Mouse (Mus musculus): Measurements from ENCODE around the gene Bmp7.

Gene Bmp7

GRCm38 (mm10) chr2:172909463-172909862 is 30.7 kb downstream of the Bmp7 start:
- no peak for DNase-seq (ENCODE audit: low read depth, low spot score)

GRCm38 (mm10) chr2:172906146-172906545 is 34.0 kb downstream of the Bmp7 start:
- no peak for DNase-seq (ENCODE audit: low read depth, low spot score)

GRCm38 (mm10) chr2:172905057-172905456 is 35.1 kb downstream of the Bmp7 start:
- DNase-seq (ENCODE audit: low read depth, low spot score): no peak

DNA sequence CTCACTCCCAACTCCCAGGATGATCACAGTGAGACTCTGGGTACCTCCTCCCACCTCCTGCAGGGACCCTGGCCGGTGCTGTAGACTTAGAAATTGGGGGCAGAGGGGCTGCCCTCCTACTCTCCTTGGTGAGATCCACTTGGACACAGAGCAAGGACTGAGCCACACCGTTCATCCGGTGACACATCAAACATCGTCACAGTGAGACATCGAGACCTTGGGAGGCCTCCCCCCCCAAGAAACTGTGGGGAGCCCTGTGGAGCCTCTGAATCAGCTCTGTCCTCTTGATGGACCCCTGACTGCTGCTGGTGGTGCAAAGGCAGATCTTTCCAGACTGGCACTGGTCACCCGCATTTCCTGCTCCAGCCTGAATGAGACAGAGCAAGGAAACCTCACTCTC is 35.5 kb downstream of the Bmp7 start:
- DNase-seq (ENCODE audit: low read depth, low spot score): no peak

DNA sequence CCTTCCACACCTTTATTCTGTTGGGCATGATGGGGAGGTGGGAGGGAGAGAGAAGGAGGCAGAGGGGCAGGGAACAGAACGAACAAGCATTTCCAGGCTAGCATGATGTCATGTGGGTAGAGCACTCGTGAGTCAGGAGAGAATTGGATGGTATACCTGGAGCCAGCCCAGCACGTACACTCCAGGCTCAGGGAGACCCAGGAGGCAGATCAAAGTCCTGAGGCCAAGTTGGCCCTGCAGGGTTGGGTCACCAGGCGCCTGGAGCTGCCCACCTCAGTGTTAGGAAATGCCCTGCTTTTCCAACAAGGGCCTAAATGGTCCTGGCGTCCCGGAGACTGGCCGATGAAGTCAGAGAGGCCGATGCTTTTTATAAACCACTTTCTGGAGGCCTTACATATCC is 36.6 kb downstream of the Bmp7 start:
- no peak for DNase-seq (ENCODE audit: low read depth, low spot score)

DNA sequence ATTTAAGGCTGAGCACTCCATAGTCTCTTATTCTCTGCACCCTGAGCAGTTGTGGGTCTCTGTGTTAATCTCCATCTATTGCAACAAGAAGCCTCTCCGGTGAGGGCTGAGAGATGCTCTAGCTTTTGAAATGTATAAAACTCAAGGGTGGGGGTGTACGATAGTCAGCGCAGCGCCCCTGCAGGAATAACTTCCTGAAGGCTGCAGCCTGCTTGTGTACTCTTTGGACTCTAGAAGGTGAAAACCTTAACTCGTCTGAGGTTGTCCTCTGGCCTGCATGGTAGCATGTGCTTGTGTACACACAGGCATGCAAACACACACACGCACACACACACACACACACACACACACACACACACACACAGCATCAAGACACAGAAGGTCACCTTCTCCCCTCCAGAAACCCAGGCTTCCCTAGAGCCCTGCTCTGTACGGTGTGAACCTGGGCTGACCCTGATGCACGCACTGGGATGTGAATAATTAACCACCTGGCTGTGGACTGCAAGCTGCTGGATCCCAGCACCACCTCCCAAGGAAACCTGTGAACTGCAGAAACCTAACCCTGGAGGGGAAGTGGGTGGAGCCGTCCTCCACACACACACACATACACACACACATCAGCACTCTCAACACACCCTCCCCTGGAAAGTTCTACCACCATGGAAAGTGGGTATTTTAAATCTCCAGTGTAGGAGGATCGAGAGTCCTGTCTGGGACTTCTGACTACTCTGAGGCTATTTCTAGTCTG is 39.0 kb downstream of the Bmp7 start:
- DNase-seq (ENCODE audit: low read depth, low spot score): no peak

DNA sequence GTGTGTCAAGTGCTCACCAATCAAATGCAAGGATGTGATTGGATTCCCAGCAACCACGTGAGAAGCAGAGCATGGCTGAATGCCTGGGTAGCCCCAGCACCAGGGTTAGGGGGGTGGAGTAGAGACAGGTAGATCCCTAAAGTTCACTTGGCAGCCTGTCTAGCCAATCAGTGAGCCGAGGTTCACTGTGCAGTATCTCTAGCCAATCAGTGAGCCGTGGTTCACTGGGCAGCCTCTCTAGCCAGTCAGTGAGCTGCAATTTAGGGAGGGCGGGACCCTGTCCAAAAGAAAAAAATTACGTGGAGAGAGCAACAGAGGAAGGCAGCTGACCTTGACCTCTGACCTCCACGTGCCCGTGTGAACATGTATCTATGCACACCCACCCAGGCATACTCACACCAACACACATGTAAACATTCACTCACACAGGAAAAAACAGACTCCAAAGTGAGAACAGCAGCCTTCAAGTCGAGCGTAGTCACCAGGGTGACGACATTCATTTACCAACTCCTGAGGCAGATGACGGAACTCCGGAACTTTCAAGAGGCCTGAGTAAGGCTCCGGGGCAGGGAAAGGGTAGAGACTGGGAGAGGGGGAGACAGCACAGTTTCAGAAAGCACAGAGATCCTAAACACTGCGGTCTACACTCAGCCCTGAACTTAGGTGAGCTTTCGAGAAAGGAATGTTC is 50.2 kb downstream of the Bmp7 start:
- no peak for DNase-seq (ENCODE audit: low read depth, low spot score)

DNA sequence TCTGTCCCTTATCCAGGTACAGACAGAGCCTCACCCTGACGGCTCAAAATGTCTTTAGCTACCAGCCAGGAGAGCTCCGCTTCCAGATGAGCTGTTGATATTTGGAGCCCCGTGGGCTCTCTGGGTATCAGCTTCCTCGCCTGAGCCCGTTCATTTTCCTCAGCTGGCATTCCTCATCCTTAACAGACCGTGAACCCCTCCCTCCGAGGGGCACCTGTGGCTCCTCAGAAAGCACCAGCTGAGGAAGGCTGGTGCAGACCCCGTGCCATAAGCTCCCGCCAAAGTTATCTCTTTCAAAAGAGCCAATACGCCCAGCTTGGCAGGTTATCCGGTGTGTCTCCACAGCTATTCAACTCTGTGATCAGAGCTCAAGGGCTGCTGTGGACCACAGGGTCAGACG is 50.9 kb downstream of the Bmp7 start:
- DNase-seq (ENCODE audit: low read depth, low spot score): no peak

DNA sequence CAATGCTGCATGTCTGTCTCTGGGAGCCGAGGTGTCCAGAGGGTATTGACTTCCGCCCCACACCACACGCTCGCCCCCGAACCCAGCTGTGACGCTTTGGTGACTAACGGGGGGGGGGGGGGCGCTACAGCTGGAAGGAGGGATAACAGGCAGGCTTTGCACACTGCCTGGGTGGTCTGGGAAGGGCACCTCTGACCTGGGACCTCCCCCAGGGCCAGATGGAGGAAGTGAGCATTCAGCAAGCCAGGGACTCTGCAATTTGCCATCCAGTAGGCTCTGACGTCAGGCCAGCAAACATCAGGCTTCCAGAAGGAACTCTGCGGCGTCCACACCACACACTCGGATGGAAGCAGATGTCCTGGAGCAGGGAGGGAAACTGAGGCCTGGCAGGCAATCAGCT is 52.0 kb downstream of the Bmp7 start:
- DNase-seq (ENCODE audit: low read depth, low spot score): no peak

GRCm38 (mm10) chr2:172885861-172886260 is 54.3 kb downstream of the Bmp7 start:
- no peak for DNase-seq (ENCODE audit: low read depth, low spot score)

DNA sequence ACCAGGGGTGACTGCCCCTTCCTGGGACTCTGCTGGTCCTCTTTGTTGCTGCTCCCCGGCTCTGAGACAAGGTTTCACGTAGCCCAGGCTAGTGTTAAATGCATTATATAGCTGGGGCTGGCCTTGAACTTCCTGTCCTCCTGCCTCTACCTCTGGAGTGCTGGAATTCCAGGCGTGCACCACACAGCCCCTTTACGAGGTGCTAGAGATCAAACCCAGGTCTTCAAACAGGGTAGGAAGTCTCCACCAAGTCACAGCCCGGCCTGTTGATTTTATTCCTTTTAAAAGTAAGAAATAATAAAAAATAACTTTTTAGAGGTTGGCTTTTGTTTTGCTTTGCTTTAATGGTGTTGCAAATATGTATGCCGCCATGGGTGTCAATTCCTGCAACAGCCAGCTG is 55.5 kb downstream of the Bmp7 start:
- DNase-seq (ENCODE audit: low read depth, low spot score): no peak

DNA sequence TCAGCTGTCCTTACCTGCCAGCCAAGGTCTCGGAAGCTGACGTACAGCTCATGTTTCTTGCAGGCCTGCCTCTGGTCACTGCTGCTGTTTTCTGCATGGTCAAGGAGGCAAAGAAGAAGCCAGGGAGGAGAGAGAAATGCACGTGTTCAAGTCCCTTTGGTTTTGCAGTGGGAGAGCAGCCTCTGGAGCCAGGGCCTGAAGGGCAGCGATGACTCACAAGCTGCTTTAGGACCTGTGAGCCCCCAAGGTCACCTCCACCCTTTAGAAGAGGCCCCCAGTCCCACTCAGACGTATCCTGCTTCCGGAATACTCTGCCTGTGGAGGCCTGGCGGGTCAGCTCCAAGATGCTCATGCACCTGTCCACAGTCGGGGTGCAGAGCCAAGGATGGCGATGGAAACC is 64.9 kb downstream of the Bmp7 start:
- no peak for DNase-seq (ENCODE audit: low read depth, low spot score)

GRCm38 (mm10) chr2:172866356-172866755 is 73.8 kb downstream of the Bmp7 start:
- no peak for DNase-seq (ENCODE audit: low read depth, low spot score)

DNA sequence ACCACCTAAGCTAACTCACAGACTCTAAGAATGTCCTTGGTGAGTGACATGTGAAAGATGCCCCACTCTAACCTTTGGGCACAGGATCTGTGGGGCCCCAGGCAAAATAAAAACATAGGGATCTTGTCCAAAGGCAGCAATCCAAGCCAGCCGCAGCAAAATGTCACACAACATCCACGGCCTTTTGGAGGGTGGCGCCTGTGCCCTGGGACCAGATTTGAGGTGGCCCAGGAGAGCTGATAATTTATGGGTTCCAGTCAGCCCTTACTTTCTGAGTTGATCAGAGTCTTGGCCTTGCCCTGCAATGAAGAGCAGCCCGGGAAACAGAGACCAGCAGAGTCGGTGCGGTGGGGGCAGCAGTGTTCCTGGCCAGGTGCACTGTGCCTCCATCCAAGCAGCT is 75.0 kb downstream of the Bmp7 start:
- no peak for DNase-seq (ENCODE audit: low read depth, low spot score)

DNA sequence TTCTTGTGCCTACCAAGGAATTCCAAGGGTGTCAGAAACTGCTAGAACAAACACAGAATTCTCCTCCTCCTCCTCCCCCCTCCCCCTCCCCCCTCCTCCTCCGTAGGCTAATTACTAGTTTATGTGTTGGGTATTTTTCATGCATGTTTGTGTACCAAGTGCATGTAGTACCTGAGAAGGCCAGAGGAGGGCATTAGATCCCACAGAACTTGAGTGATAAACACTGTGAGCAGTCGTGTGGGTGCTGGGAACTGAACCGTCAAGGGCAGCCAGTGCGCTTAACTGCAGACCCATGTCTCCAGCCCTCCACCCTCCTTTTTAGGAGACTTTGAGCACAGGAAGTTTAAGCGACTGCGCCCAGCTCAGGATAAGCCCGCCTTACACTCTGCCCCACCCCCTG is 75.6 kb downstream of the Bmp7 start:
- DNase-seq (ENCODE audit: low read depth, low spot score): no peak

- DNase-seq (ENCODE audit: low read depth, low spot score): no peak
Observed at GRCm38 (mm10) chr2:172863469-172863856, 76.7 kb downstream of the Bmp7 start.

DNA sequence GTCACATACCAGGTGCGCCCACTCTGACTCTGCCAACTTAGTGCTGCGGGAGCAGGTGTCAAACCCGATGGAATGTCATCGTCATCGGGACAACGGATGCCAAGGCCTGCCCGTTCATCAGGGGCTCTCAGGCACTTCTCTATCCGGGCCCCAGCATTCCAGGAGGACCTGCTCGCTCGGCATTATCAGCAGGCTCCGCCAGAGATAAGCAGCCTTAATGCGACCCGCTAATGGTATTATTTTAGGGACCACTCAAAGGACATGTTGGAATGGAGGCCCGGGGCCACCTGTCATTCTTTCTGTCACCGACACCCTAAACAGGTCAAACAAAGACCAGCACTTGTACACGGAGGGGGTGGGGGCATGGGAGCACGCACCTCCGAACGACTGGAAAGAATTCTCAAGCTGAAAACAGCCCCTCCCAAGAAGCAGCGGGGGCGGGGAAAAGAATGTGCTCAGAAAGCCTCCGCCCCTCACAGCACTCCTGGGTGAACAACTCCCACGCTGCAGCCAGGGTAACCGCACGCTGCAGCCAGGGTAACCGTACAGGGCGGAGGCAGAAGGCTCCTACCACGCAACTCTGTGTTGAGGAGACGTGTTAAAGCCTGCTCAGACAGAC is 77.2 kb downstream of the Bmp7 start:
- peak; percentile 37 for DNase-seq (ENCODE audit: low read depth, low spot score)

DNA sequence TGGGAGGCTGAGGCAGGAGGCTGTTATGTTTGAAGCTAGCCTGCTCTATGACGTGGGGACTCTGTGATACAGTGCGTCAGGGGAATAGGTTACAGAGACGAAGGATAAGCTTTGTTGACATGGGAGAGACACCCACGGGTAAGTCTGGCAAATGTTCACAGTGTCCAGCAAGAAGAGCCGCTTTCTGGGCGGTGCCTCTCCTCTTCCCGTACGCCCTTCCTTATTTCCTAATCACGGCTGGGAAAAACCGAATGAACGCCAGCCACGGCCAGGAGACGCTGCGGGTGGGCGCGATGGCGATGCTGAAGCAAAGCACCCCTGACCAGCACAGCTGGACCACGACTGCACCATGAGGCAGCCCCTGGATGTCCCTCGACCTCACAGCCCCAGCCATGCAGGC is 77.7 kb downstream of the Bmp7 start:
- DNase-seq (ENCODE audit: low read depth, low spot score): no peak

- no peak for DNase-seq (ENCODE audit: low read depth, low spot score)
Observed at GRCm38 (mm10) chr2:172861590-172861989, 78.5 kb downstream of the Bmp7 start.

DNA sequence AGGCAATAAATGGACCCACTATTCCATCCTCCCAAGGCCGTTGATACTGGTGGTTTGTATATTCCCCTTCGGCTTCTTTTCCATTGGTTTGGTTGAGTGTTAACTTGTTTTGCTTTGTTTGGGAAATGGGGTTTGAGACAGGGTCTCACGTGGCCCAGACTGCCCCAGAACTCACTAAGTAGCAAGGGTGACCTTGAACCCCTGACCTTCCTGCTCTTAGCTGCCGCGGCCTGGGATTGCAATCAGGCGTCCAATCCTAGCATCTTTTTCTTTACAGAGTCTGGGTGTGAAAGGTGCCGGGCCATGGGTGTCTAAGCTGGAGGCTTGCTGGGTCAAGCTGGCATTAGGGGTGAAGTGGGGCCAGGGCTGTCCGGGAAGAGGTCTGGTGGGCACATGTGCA is 79.5 kb downstream of the Bmp7 start:
- DNase-seq (ENCODE audit: low read depth, low spot score): no peak

GRCm38 (mm10) chr2:172860104-172860503 is 80.0 kb downstream of the Bmp7 start:
- DNase-seq (ENCODE audit: low read depth, low spot score): no peak

- DNase-seq (ENCODE audit: low read depth, low spot score): no peak
Observed at GRCm38 (mm10) chr2:172857048-172857447, 83.1 kb downstream of the Bmp7 start.

- DNase-seq (ENCODE audit: low read depth, low spot score): no peak
Observed at GRCm38 (mm10) chr2:172856549-172856948, 83.6 kb downstream of the Bmp7 start.

Measured in CD4-positive helper T cell, adult 2 months (primary cell).